Mouse (Mus musculus): ENCODE data around the gene Gpr45.

The Gpr45 gene

DNA sequence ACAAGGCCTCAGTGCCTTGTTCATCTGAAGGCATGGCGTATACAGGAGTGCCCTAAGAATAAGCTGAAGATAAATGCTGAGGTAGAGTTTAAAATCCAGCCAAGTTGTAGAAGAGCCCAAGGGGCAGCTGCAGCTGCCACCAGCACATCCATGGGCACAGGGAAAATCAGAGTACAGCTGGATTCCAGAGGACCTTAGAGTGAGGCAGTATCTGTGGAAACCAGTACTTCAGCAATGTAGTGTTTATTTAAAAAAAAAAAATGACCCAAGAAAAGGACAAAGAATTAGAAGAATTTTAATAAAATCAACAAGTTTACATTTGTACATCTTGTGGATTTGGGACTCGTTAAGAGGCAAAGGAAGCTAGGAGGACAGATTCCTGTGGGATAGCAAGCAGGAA lies 94.3 kb downstream of the Gpr45 start:
- no peak for DNase-seq (ENCODE audit: low read depth, low spot score)

DNA sequence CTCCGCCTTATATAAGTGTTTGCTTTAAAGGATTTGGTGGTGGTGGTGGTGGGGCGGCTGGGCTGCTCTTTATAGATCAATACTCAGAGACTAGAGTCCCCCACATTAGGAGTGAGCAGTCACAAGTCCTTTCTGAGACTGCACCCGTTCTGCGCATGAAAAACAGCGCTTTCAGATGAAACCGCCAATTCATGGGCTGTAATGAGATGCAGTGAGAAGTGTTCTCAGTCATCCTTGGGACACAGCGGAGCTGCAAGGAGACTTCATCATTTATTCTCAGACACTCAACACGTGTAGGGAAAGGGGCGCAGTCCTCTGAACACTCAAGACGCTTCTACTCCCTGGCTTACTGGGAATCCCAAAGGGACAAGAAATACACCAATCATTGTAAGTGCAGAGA lies 95.1 kb downstream of the Gpr45 start:
- no peak for DNase-seq (ENCODE audit: low read depth, low spot score)

GRCm38 (mm10) chr1:43051903-43052302 lies 99.2 kb downstream of the Gpr45 start:
- DNase-seq (ENCODE audit: low read depth, low spot score): no peak

- DNase-seq (ENCODE audit: low read depth, low spot score): peak; percentile 11
Observed at GRCm38 (mm10) chr1:43065615-43066310, 113.1 kb downstream of the Gpr45 start.

GRCm38 (mm10) chr1:43066573-43066972 lies 113.9 kb downstream of the Gpr45 start:
- no peak for DNase-seq (ENCODE audit: low read depth, low spot score)

DNA sequence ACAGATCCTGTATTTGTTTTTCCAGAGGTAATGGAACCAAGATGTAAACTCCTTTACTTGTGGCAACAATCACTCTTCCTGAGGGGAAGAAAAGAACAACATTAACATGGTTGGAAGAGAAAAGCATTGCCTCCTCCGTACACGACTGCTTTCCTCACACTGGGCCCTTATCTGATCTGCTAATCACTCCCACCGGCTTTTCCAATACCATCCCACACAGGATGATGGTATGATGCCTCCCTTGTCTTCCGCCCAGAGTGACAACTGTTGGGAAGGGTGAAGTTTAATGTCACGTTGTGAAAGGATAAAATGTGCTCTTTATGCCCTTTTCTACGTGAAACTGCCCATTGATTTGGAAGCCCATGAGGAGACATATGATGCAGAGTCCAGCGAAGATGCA lies 114.9 kb downstream of the Gpr45 start:
- DNase-seq (ENCODE audit: low read depth, low spot score): no peak

DNA sequence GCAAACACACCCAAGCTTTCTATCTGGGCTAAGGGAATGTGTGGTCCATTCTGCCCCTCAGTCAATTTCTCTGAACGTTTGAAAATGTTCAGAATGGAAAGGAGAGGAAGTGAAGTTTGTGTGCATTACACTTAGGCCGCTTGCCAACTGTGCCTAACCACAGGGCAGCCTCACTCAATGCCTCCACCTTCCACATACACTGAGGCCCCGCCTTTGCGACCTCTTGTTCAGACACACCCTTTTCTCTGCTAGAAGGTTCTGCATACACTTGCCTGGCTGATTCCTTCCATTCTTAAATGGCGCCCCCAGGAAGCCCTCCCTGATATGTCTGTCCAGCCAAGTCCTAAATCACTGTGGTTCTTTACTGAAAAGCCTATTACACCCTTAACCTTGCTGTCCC lies 118.1 kb downstream of the Gpr45 start:
- DNase-seq (ENCODE audit: low read depth, low spot score): no peak

DNA sequence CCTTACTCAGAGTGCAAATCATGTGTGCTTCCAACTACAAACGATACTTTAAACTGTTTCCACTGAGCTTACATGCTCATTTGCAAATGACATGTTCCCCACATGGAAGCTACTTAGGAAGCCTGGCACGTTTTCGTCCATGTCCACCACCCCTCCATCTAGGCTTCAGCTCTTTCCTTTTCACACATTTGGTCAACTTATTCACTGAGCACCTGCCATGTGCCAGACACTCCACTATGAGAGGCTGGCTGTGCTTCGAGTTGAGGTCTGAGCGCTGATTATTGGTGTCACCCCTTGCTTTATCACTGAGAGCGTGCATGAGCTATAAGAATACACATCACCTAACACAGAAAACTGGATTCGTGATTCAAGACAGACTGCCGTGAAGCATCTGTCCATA lies 119.4 kb downstream of the Gpr45 start:
- DNase-seq (ENCODE audit: low read depth, low spot score): no peak

DNA sequence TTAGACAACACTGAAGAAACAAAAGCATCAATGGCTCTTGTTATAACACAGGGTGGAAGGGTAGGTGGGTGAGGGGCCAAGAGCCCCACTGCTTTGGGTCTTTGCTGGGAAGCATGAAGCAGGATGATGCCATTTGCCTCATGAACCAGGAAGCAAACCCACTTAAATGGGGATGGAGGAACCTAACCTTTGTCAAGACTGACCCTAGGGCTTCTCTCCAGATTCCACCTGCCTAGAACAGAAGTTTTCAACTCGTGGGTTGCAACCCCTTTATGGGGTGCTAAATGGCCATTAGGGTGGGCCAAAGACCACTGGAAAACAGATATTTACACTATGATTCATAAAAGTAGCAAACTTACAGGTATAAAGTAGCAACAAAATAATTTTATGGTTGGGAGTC lies 119.9 kb downstream of the Gpr45 start:
- DNase-seq (ENCODE audit: low read depth, low spot score): no peak

DNA sequence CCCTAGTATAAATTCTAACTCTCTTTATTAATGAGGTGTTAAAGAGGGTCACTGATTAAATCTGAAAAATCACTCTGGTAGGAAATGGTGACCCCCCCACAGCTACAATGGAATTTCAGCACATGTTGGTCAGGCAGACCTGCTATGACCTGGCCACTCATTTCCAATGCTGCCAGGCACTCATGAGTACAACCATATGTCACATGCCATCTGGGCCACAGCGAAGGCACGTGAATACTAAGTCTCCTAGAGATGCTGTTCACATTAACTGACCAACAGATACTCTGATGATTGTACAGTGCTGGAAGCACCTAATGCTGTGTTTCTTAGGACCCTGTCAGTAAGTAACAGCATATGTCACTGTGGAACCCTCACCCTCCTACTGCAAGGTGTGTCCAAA lies 122.1 kb downstream of the Gpr45 start:
- DNase-seq (ENCODE audit: low read depth, low spot score): no peak

DNA sequence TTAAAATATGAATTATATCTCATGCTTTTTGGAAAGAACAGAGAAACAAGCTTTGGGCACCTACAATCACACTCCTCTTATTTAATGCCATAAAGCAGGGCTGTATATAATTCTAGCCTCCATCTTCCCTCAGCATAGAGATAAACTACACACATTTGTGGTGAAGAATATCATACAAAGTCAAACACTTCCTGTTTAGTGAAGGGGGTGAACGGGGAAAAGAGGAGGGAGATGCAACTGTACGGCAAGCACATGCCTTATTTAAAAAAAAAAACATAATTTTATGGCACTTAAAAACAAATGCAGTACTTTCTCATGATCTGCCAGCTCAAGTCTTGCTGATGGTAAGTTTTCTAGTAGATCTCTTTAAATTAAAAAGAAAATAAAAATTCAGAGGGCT lies 125.5 kb downstream of the Gpr45 start:
- DNase-seq (ENCODE audit: low read depth, low spot score): no peak

DNA sequence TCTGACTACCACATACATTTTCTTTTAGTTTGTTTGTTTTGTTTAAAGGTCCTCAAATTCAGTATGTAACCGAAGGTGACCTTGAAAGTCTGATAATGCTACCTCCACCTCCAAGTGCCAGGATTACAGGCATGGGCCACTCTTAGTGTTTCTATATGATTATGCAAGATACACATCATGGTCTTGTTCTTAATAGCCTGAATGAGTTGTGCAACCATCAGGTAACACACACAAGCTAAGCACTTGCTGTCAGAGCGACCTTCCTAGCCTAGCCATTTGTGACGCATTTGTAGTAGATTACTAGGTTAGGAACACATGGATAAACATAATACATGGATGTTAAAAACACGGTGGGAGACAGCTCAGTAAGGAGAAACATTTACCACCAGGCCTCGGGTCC lies 130.3 kb downstream of the Gpr45 start:
- no peak for DNase-seq (ENCODE audit: low read depth, low spot score)
